Mouse (Mus musculus): ENCODE measurements around the gene Grip2. TPM values are rescaled to one million over a fixed set of nuclear protein-coding genes. Genes with fewer than 3 reads are reported as not detected.

The Grip2 gene
- polyA plus RNA-seq (2015; fragmentation: Illumina TruSeq; extraction: RNeasy Lipid Tissue Mini Kit (QIAGEN cat#74804); ENCODE audit: insufficient read depth, low replicate concordance), result 0.70 TPM

GRCm38 (mm10) chr6:91827016-91827570, at the start of gene Grip2:
Gene Grip2 (minus strand): TSS chr6:91827250.

Other genes starting within 250 kb of the Grip2 start
- 63.8 TPM for gene Slc6a6, start 143.2 kb downstream of the Grip2 start, polyA plus RNA-seq (2015; fragmentation: Illumina TruSeq; extraction: RNeasy Lipid Tissue Mini Kit (QIAGEN cat#74804); ENCODE audit: insufficient read depth, low replicate concordance)
- 44.6 TPM for gene Ccdc174, start 50.8 kb upstream of the Grip2 start, polyA plus RNA-seq (2015; fragmentation: Illumina TruSeq; extraction: RNeasy Lipid Tissue Mini Kit (QIAGEN cat#74804); ENCODE audit: insufficient read depth, low replicate concordance)
- gene 4930590J08Rik, start 75.6 kb upstream of the Grip2 start, polyA plus RNA-seq (2015; fragmentation: Illumina TruSeq; extraction: RNeasy Lipid Tissue Mini Kit (QIAGEN cat#74804); ENCODE audit: insufficient read depth, low replicate concordance), result 0.94 TPM
- gene Fgd5, start 151.6 kb upstream of the Grip2 start, polyA plus RNA-seq (2015; fragmentation: Illumina TruSeq; extraction: RNeasy Lipid Tissue Mini Kit (QIAGEN cat#74804); ENCODE audit: insufficient read depth, low replicate concordance), result 14.8 TPM